Mouse (Mus musculus) cortical plate, adult 2 months (tissue): ENCODE data around the gene Tcf7l1.

Experiments
- CTCF ChIP-seq: fragments of 200-500 bp; IDR thresholded peaks from 2 replicates; pipeline ENCODE4 v1.5.1; 2011; ENCODE audit warnings: mild to moderate bottlenecking, control low read depth, low read length; ENCODE audit not compliant: insufficient read depth; ENCODE audit errors: extremely low read depth
- POLR2A ChIP-seq: fragments of 200-500 bp; IDR thresholded peaks from 2 replicates; pipeline ENCODE4 v1.6.1; 2011; ENCODE audit warnings: mild to moderate bottlenecking, low read length, control low read depth; ENCODE audit not compliant: insufficient read depth; ENCODE audit errors: extremely low read depth

DNA sequence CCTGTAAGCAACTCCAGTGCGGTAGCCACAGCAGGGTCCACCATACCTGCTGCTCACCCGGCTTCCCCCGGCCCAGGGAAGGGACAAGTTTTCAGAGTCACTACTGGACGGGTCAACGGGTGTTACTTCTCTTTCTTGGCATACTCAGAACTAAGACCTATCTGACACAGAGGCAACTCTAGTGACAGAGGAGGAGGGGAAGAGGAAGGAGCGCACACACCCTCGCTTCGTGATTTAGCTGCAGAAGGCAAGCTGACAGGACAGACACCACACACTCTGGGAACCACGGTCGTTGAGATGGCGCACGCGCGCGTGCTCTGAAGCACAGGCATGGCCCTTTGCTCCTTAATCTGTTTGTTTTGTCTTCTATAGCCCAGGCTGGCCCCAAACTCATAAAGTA is 36.2 kb downstream of the Tcf7l1 start:
- TF ChIP-seq CTCF (no peak), POLR2A (no peak)
